Mouse (Mus musculus): Measurements from ENCODE around the gene Wbp2.
"Not testable (repeated sequence)": the region's sequence is repeated elsewhere in the genome, so short reads cannot be mapped to it uniquely, and the experiment has no call there.

DNA sequence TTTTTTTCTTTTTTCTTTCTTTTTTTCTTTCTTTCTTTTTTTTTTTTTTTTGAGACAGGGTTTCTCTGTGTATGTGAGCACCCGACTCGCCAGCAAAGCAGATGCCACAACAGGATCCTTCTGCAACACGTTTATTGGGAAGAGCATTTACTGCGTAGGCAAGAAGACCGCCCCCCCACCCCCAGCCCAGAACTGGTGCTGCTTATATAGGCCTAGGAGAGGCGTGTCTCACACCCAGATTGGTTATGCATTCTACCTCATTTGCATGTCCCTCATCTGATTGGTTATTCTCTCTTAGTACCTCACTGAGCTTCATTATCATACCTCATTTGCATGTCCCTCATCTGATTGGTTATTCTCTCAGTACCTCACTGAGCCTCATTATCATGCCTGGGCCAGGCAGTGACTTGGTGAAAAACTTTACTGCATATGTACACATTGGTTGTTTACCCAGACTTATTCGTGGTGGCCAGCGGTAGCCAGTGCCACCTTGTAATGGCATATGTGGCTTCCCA lies 35.0 kb upstream of the Wbp2 start:
- TF ChIP-seq CTCF (IDR thresholded peaks at IDR 0.05; ENCODE audit: extremely low read depth, insufficient read length, insufficient replicate concordance, low read depth, low read length); POLR2A (IDR thresholded peaks at IDR 0.05; ENCODE audit: low read depth, low read length): not testable (repeated sequence)

Measured in small intestine, adult 2 months (tissue).